ENCODE assay signal across 8 mouse cellular contexts in genomic region chr12:36040571-36041280, GRCm38 (mm10). TPM values are rescaled to one million over a fixed set of nuclear protein-coding genes. Genes with fewer than 3 reads are reported as not detected.
DNase-seq lines count a peak whose midpoint lies in the region; ATAC-seq and TF ChIP-seq lines count a peak whose summit lies in the region.

No protein-coding gene starts in this region.

- no peak for TF ChIP-seq EP300 in liver, embryonic 14.5 days (IDR thresholded peaks at IDR 0.05; ENCODE audit: low read depth)

- peak overlapping the region; percentile 99 for H3K9ac ChIP-seq in forebrain, embryonic 15.5 days (replicated peaks)
- H3K9ac ChIP-seq in liver, embryonic 14.5 days (replicated peaks), result no peak overlapping the region

- no peaks in the 10 kb centered on the region for H3K9me3 ChIP-seq in erythroblast, embryonic 14.5 days (ENCODE audit: control insufficient read depth, low read length)
- no peaks in the 10 kb centered on the region for H3K9me3 ChIP-seq in forebrain, embryonic 15.5 days
- H3K9me3 ChIP-seq in liver, embryonic 14.5 days (ENCODE audit: control insufficient read depth, low read length), result no peaks in the 10 kb centered on the region

- 46% methylated on average over 10 of the region's 10 CpGs for WGBS in forebrain, embryonic 15.5 days
- WGBS in liver, embryonic 14.5 days (ENCODE audit: insufficient replicate concordance), result 61% methylated on average over 10 of the region's 10 CpGs

- H3K27ac ChIP-seq in forebrain, embryonic 15.5 days (replicated peaks), result peak overlapping the region; percentile 12; the same call in 1 of the 2 replicates
- no peak overlapping the region for H3K27ac ChIP-seq in liver, embryonic 14.5 days

- no peaks in the 10 kb centered on the region for H3K36me3 ChIP-seq in erythroblast, embryonic 14.5 days (ENCODE audit: control insufficient read depth)
- H3K36me3 ChIP-seq in forebrain, embryonic 15.5 days, result peaks cover 7% of the 10 kb centered on the region; the same call in 1 of the 2 replicates
- no peaks in the 10 kb centered on the region for H3K36me3 ChIP-seq in liver, embryonic 14.5 days (replicated peaks; ENCODE audit: control insufficient read depth, insufficient read depth, low read depth)

- peaks cover 25% of the 10 kb centered on the region for H3K4me1 ChIP-seq in erythroblast, embryonic 14.5 days (ENCODE audit: control insufficient read depth)
- H3K4me1 ChIP-seq in forebrain, embryonic 15.5 days, result peaks cover 25% of the 10 kb centered on the region
- peaks cover 0 to 12% of the 10 kb centered on the region in 2 experiments; a peak in 3 of 4 replicates for H3K4me1 ChIP-seq in liver, embryonic 14.5 days (replicated peaks; ENCODE audit: control insufficient read depth in 2 of 2, insufficient read depth in 2 of 2, low read length in 1 of 2)

- ATAC-seq in erythroblast, adult 5-6 weeks (replicated peaks; ENCODE audit: low FRiP score, poor library complexity, severe bottlenecking), result no peak
- ATAC-seq in forebrain, embryonic 15.5 days (replicated peaks), result no peak
- ATAC-seq in liver, embryonic 14.5 days (ENCODE audit: insufficient read depth), result no peak

- no peaks in the 10 kb centered on the region; the same call in 1 of the 2 replicates for H3K27me3 ChIP-seq in erythroblast, embryonic 14.5 days (ENCODE audit: control insufficient read depth)
- H3K27me3 ChIP-seq in forebrain, embryonic 15.5 days, result no peaks in the 10 kb centered on the region
- H3K27me3 ChIP-seq in liver, embryonic 14.5 days (ENCODE audit: control insufficient read depth, insufficient read depth, low read length), result no peaks in the 10 kb centered on the region

- DNase-seq in T-cell, adult 2 months (ENCODE audit: low spot score), result peak; percentile 10
- no peak for DNase-seq in liver, embryonic 14.5 days (ENCODE audit: low read depth in 3 of 3, low spot score in 3 of 3)
- DNase-seq in retina, postnatal 1 day, result peak; percentile 29
- DNase-seq in adrenal gland, adult 8-10 months, result no peak
- no peak for DNase-seq in kidney, postnatal 36 days

- peak overlapping the region; percentile 82 for H3K4me3 ChIP-seq in erythroblast, embryonic 14.5 days (replicated peaks)
- peak overlapping the region; percentile 97 for H3K4me3 ChIP-seq in forebrain, embryonic 15.5 days
- peak overlapping the region in 1 of 2 experiments; percentile 69; a peak in 2 of 4 replicates for H3K4me3 ChIP-seq in liver, embryonic 14.5 days (ENCODE audit: insufficient read depth in 1 of 2, low read depth in 2 of 2, low read length in 2 of 2)

- no peak for TF ChIP-seq CTCF in liver, embryonic 14.5 days (IDR thresholded peaks at IDR 0.05; ENCODE audit: low read depth)

- peak overlapping the region; percentile 59 for H3K4me2 ChIP-seq in forebrain, embryonic 15.5 days (replicated peaks)
- peak overlapping the region; percentile 89 for H3K4me2 ChIP-seq in liver, embryonic 14.5 days (ENCODE audit: low read depth)

RNA-seq across cellular contexts. Expression of gene Tspan13, which starts 1.6 kb away (rescaled TPM):
- 2.1 and 2.3 TPM in 2 replicates for polyA plus RNA-seq in erythroblast, embryonic 14.5 days (2012)
- 18.8 and 28.4 TPM in 2 replicates for total RNA-seq in erythroblast, adult 5-6 weeks (2015; ENCODE audit: low replicate concordance)
- total RNA-seq in erythroblast, adult 5-6 weeks (2017; ENCODE audit: low replicate concordance), result 15.3 and 17.0 TPM in 2 replicates
- 308 and 312 TPM in 2 replicates for polyA plus RNA-seq in forebrain, embryonic 15.5 days (2015; fragmentation: Nextera tagmentation; extraction: Ambion mirVana)
- 7.8 and 9.3 TPM in 2 replicates for polyA plus RNA-seq in liver, embryonic 14.5 days (2012; rRNA removed)
- 15.5 and 17.4 TPM in 2 replicates for polyA plus RNA-seq in liver, embryonic 14.5 days (2014; fragmentation: Nextera tagmentation; extraction: Ambion mirVana)
- 10 to 100 TPM in 3 of 4 experiments, 1 to 10 TPM in 1; 8.9 to 18.6 (median 13.8) TPM for total RNA-seq in adrenal gland, adult 8-10 months (2022)

RNA-seq across cellular contexts. Expression of gene Agr2, which starts 48.0 kb away (rescaled TPM):
- polyA plus RNA-seq in erythroblast, embryonic 14.5 days (2012), result not detected in 2 replicates
- total RNA-seq in erythroblast, adult 5-6 weeks (2015; ENCODE audit: low replicate concordance), result not detected in 2 replicates
- total RNA-seq in erythroblast, adult 5-6 weeks (2017; ENCODE audit: low replicate concordance), result not detected in 2 replicates
- not detected in 2 replicates for polyA plus RNA-seq in forebrain, embryonic 15.5 days (2015; fragmentation: Nextera tagmentation; extraction: Ambion mirVana)
- polyA plus RNA-seq in liver, embryonic 14.5 days (2012; rRNA removed), result 0.07 and 0.09 TPM in 2 replicates
- polyA plus RNA-seq in liver, embryonic 14.5 days (2014; fragmentation: Nextera tagmentation; extraction: Ambion mirVana), result not detected in 2 replicates
- not detected for total RNA-seq in adrenal gland, adult 8-10 months (2022)

Comparison
In these comparisons a context has a peak if more than half of its experiments do, and no peak if none do; other contexts are left out.
1. DNase-seq: peak in T-cell, adult 2 months (single experiment) and retina, postnatal 1 day (single experiment); none in liver, embryonic 14.5 days (0 of 3), adrenal gland, adult 8-10 months (single experiment) and kidney, postnatal 36 days (0 of 2).
2. RNA of gene Tspan13, which starts 1.6 kb away (polyA plus RNA-seq): 308 to 312 TPM in forebrain, embryonic 15.5 days; 7.8 to 17.4 TPM in liver, embryonic 14.5 days and 2.1 to 2.3 TPM in erythroblast, embryonic 14.5 days; every median in the first group is over 10 times any median in the second.